Mouse (Mus musculus): ENCODE measurements around the gene Rfx1. TPM values are rescaled to one million over a fixed set of nuclear protein-coding genes. Genes with fewer than 3 reads are reported as not detected.

The Rfx1 gene
- polyA plus RNA-seq, 1 experiment = 27.2 TPM

DNA sequence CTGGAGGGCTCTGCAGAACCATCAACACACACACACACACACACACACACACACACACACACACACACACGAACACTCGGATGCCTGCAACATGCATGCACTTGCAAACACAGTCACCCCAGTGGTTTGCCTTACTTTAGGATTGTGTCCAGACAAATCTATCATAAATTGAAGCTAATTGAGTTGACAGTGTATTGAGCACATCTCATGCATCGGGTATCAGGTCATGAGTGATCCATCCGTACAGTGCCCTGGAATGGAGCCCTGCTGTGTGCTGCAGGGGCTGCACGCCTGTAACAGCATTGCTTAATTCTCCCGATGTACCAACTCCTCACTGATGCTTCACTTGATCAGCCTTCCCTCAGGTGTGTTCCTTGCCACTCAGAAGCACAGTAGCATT lies 49.0 kb downstream of the Rfx1 start:
- no peak for DNase-seq
- WGBS = 71% methylated on average over 6 of the region's 6 CpGs

DNA sequence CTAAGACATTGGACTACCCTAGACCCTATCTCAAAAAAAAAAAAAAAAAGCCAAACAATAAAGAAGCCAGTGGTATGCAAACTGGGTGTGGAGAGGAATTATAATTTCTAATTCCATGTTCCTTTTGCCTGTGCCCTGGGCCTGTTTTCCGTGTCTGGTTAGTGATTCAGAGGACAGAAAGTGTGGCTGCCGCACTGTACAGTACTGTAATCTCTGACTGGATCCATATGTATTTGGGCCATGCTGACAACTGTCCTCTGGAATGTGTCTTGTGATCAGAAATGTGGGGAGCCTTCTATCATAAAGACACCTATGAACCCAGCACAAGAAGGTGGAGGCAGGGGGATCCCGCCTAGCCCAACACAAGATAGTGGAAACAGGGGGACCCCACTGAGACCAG lies 55.5 kb downstream of the Rfx1 start:
- H3K4me3 ChIP-seq (replicated peaks; ENCODE audit: insufficient read depth, low read depth, low read length) = no peak overlapping the region
- H3K4me1 ChIP-seq (ENCODE audit: control insufficient read depth, insufficient read depth, low read length) = no peaks in the 10 kb centered on the region
- no peaks in the 10 kb centered on the region for H3K27me3 ChIP-seq (ENCODE audit: control insufficient read depth, insufficient read depth, low read length)
- H3K27ac ChIP-seq (ENCODE audit: insufficient read depth, low read length) = no peak overlapping the region
- no peak for DNase-seq
- WGBS = 88% methylated on average over 3 of the region's 3 CpGs
- no peak for TF ChIP-seq CTCF (IDR thresholded peaks at IDR 0.05; ENCODE audit: borderline replicate concordance, insufficient read depth, low read depth, low read length)
- no peak for TF ChIP-seq POLR2A (IDR thresholded peaks at IDR 0.05; ENCODE audit: borderline replicate concordance, insufficient read depth, low read length)

More for the DNA sequence above, 49.0 kb downstream of the Rfx1 start:
- Histone ChIP-seq H3K4me3 (replicated peaks; ENCODE audit: insufficient read depth, low read depth, low read length) (no peak overlapping the region), H3K27me3 (ENCODE audit: control insufficient read depth, insufficient read depth, low read length) (no peaks in the 10 kb centered on the region), H3K27ac (ENCODE audit: insufficient read depth, low read length) (no peak overlapping the region), H3K4me1 (ENCODE audit: control insufficient read depth, insufficient read depth, low read length) (no peaks in the 10 kb centered on the region)
- TF ChIP-seq CTCF (IDR thresholded peaks at IDR 0.05; ENCODE audit: borderline replicate concordance, insufficient read depth, low read depth, low read length) (no peak), POLR2A (IDR thresholded peaks at IDR 0.05; ENCODE audit: borderline replicate concordance, insufficient read depth, low read length) (no peak)

DNA sequence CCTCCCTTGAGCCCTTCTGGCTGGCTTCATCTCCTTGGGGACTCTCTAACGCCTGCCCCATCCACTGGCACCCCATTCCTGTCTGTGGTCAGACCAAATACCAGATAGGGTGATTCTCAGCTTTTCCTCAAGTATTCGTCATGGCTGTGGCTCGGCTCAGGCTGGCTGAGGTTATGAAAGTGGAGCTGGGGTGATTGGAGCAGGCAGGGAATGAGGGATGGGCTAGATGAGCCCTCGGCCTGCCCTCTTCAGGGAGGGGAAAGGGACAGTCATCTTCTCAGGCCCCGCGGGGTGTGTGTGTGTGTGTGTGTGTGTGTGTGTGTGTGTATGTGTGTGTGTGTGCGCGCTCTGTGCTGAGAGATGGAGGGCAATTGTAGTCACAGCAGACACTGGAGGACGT lies 59.0 kb downstream of the Rfx1 start, which contains the start of gene Podnl1:
Gene Podnl1 (plus strand): TSS at position 334 of the 400 bp plus-strand sequence.
- WGBS = 67% methylated on average over 9 of the region's 9 CpGs
- peaks cover 4% of the 10 kb centered on the region; the same call in 1 of the 2 replicates for H3K4me1 ChIP-seq (ENCODE audit: control insufficient read depth, insufficient read depth, low read length)
- TF ChIP-seq CTCF (IDR thresholded peaks at IDR 0.05; ENCODE audit: borderline replicate concordance, insufficient read depth, low read depth, low read length) (no peak), POLR2A (IDR thresholded peaks at IDR 0.05; ENCODE audit: borderline replicate concordance, insufficient read depth, low read length) (no peak)
- H3K27me3 ChIP-seq (ENCODE audit: control insufficient read depth, insufficient read depth, low read length) = no peaks in the 10 kb centered on the region
- H3K27ac ChIP-seq (ENCODE audit: insufficient read depth, low read length) = no peak within 1 kb of the TSS
- no peak for DNase-seq
- H3K4me3 ChIP-seq (replicated peaks; ENCODE audit: insufficient read depth, low read depth, low read length) = no peak within 1 kb of the TSS

DNA sequence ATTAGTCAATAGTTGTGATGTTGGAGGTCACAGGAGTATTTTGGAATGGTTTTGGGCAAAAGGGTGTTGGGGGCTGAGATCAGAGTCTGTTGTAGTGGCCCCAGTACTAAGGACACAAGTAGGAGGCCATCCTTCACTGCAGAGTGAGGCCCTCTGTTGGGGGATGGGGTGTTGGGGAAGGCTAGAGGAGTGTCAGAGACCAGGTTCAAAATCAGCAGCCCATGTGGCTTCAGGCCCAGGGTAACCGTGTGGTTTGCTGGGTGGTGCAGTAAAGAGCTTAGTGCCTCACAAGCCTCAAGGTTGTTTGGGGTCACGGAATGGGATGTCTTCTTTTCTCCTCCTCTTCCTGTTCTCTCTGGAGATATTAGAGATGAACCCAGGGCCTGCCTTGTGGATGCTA lies 60.1 kb downstream of the Rfx1 start:
- Histone ChIP-seq H3K4me1 (ENCODE audit: control insufficient read depth, insufficient read depth, low read length) (peaks cover 11% of the 10 kb centered on the region), H3K4me3 (replicated peaks; ENCODE audit: insufficient read depth, low read depth, low read length) (no peak overlapping the region), H3K27me3 (ENCODE audit: control insufficient read depth, insufficient read depth, low read length) (no peaks in the 10 kb centered on the region), H3K27ac (ENCODE audit: insufficient read depth, low read length) (no peak overlapping the region)
- no peak for DNase-seq
- no peak for TF ChIP-seq CTCF (IDR thresholded peaks at IDR 0.05; ENCODE audit: borderline replicate concordance, insufficient read depth, low read depth, low read length)
- no peak for TF ChIP-seq POLR2A (IDR thresholded peaks at IDR 0.05; ENCODE audit: borderline replicate concordance, insufficient read depth, low read length)
- WGBS = 96% methylated on average over 2 of the region's 2 CpGs

DNA sequence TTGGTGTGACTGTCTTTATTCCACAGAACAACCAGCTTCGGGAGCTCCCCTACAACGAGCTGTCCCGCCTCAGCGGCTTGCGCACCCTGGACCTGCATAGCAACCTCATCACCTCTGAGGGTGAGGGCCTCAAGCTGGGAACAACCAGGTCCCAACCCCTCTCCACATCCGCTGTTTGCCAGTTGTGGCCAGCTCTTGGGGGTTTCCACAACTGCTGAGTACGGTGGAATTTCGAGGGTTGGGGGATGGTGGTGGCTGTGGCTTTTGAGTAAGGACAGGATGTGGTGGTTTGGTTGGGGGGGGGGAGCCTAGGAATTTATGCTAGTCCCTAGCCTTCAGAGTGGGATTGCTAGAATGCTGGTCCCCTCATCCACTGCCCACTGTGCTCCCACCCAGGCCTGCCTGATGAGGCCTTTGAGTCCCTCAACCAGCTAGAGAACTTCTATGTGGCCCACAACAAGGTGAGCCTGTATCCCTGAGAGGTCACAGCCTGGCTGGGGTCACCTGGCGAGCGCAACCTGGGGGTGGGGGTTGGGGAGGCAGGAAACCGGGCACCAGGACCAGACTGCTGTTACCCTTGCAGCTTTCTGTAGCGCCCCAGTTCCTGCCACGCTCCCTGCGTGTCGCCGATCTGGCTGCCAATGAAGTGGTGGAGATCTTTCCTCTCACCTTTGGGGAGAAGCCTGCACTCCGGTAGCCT lies 60.7 kb downstream of the Rfx1 start:
- Histone ChIP-seq H3K27me3 (ENCODE audit: control insufficient read depth, insufficient read depth, low read length) (no peaks in the 10 kb centered on the region), H3K4me1 (ENCODE audit: control insufficient read depth, insufficient read depth, low read length) (peaks cover 11% of the 10 kb centered on the region), H3K4me3 (replicated peaks; ENCODE audit: insufficient read depth, low read depth, low read length) (no peak overlapping the region), H3K27ac (ENCODE audit: insufficient read depth, low read length) (no peak overlapping the region)
- no peak for TF ChIP-seq POLR2A (IDR thresholded peaks at IDR 0.05; ENCODE audit: borderline replicate concordance, insufficient read depth, low read length)
- no peak for TF ChIP-seq CTCF (IDR thresholded peaks at IDR 0.05; ENCODE audit: borderline replicate concordance, insufficient read depth, low read depth, low read length)
- DNase-seq = no peak
- 83% methylated on average over 17 of the region's 17 CpGs for WGBS

DNA sequence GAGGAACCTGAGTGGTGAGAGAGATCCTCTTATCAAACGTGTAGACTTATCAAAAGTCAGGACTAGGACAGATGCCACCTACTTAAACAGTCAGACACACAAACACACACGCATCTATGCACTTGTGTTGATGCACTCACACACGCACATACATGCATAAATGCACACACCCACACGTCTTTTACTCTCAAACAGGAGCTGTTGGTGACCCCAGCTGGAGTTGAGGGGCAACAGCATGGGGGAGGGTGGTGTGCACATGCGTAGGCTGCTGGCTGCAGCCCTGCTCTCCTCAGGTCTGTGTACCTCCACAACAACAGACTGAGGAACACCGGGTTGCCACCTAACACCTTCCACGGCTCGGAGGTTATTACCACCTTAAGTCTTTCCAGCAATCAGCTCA lies 61.6 kb downstream of the Rfx1 start:
- no peak for DNase-seq
- 68% methylated on average over 8 of the region's 8 CpGs for WGBS

DNA sequence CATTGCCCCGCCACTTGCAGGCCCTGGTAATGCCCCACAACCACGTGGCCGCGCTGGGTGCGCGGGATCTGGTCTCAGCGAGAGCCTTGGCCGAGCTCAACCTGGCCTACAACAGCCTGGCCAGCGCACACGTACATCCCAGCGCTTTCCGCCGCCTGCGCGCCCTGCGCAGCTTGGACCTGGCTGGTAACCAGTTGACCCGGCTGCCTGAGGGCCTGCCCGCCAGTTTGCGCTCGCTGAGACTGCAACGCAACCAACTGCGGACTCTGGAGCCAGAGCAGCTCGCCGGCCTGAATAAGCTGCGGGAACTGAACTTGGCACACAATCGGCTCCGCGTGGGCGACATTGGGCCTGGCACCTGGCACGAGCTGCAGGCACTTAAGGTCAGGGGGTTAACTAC lies 64.2 kb downstream of the Rfx1 start:
- 7% methylated on average over 30 of the region's 30 CpGs for WGBS
- H3K4me1 ChIP-seq (ENCODE audit: control insufficient read depth, insufficient read depth, low read length) = peaks cover 11% of the 10 kb centered on the region
- TF ChIP-seq POLR2A (IDR thresholded peaks at IDR 0.05; ENCODE audit: borderline replicate concordance, insufficient read depth, low read length) = peak; percentile 28; the same call in 1 of the 2 replicates
- TF ChIP-seq CTCF (IDR thresholded peaks at IDR 0.05; ENCODE audit: borderline replicate concordance, insufficient read depth, low read depth, low read length) = no peak
- peak; percentile 82 to 84 for DNase-seq
- peak overlapping the region; percentile 1 for H3K27ac ChIP-seq (ENCODE audit: insufficient read depth, low read length)
- H3K4me3 ChIP-seq (replicated peaks; ENCODE audit: insufficient read depth, low read depth, low read length) = no peak overlapping the region
- no peaks in the 10 kb centered on the region for H3K27me3 ChIP-seq (ENCODE audit: control insufficient read depth, insufficient read depth, low read length)

More for the DNA sequence above, 61.6 kb downstream of the Rfx1 start:
- Histone ChIP-seq H3K27me3 (ENCODE audit: control insufficient read depth, insufficient read depth, low read length) (no peaks in the 10 kb centered on the region), H3K4me1 (ENCODE audit: control insufficient read depth, insufficient read depth, low read length) (peaks cover 11% of the 10 kb centered on the region), H3K4me3 (replicated peaks; ENCODE audit: insufficient read depth, low read depth, low read length) (no peak overlapping the region), H3K27ac (ENCODE audit: insufficient read depth, low read length) (no peak overlapping the region)
- TF ChIP-seq CTCF (IDR thresholded peaks at IDR 0.05; ENCODE audit: borderline replicate concordance, insufficient read depth, low read depth, low read length) = no peak
- no peak for TF ChIP-seq POLR2A (IDR thresholded peaks at IDR 0.05; ENCODE audit: borderline replicate concordance, insufficient read depth, low read length)

DNA sequence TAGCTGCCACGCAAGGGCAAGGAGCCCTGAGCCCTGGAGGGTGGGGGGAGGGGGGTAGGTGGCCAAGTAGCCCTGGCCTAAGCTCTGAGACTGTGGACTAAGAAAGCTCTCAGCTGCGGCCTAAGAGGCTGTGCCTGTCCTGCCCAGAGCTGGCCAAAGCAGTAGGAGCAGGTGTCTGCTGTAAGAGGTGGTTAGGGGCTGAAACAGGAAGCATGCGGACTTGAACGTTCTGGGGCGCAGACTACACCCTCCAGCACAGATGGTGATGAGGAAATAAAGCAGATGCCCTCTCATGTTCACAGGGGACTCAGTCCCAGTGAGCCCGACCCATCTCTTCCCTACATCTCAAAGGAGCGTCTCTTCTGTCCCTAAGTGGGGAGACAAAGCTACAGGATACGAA lies 65.6 kb downstream of the Rfx1 start:
- no peak overlapping the region for H3K4me3 ChIP-seq (replicated peaks; ENCODE audit: insufficient read depth, low read depth, low read length)
- no peak overlapping the region for H3K27ac ChIP-seq (ENCODE audit: insufficient read depth, low read length)
- DNase-seq = no peak
- peaks cover 11% of the 10 kb centered on the region for H3K4me1 ChIP-seq (ENCODE audit: control insufficient read depth, insufficient read depth, low read length)
- H3K27me3 ChIP-seq (ENCODE audit: control insufficient read depth, insufficient read depth, low read length) = no peaks in the 10 kb centered on the region
- TF ChIP-seq CTCF (IDR thresholded peaks at IDR 0.05; ENCODE audit: borderline replicate concordance, insufficient read depth, low read depth, low read length) (no peak), POLR2A (IDR thresholded peaks at IDR 0.05; ENCODE audit: borderline replicate concordance, insufficient read depth, low read length) (no peak)
- WGBS = 63% methylated on average over 8 of the region's 8 CpGs
